Mouse (Mus musculus): ENCODE results near the gene Tnnt2. TPM values are rescaled to one million over a fixed set of nuclear protein-coding genes. Genes with fewer than 3 reads are reported as not detected.

The Tnnt2 gene
- polyA plus RNA-seq, 2 experiments from 2014 or later: 0.83 to 1.4 TPM

DNA sequence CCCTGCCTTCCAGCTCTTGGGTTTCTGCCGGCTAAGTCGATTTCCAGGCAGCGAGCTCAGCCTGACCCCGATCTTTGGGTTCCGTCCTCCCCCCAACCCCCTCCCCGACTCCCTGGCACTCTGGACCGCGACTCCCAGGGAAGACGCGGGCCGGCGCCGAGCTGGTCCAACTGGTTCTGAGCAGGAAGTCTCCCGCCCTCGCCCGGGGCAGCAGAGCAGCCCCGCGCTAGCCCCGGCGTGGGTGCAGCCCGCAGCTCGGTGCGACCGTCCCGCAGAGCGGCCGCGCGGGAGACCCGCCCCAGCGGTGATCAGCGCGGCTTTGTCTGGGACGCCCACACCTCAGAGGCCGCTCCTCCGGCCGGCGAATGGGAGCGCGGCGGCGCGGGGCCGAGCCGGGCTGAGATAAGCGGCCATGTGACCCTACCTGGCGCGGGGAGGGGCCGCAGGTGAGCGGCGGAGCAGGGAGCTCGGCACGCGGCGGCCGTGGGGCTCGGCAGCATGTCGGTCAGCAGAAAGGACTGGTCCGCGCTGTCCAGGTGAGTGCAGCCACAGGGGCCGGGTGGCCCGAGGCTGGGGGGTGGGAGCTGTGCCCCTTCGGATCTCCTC, 17.6 kb upstream of the Tnnt2 start, which contains the start of gene Lad1:
Gene Lad1, plus strand, starts transcription at position 118 of the 606 bp plus-strand sequence.
- ATAC-seq: peak; percentile 32

DNA sequence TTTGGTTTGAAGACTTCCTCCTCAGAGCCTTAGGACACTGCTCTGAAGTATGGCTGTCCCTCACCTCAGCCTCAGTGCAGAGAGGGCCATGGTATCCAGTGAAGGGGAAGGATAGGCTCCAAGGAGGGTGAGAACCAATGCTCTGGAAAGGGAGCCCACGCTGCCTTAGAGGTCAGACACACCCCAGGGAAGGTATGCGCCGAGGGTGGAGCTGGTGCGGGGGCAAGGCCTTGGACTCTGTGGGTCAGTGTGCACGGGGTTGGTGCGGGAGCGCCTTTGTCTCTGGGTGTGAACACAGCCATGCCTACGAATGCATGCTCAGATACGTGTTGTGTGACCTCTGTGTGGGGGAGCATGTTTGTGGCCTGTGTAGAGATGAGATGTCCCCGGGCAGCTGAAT, 16.1 kb upstream of the Tnnt2 start:
- no peak for ATAC-seq

DNA sequence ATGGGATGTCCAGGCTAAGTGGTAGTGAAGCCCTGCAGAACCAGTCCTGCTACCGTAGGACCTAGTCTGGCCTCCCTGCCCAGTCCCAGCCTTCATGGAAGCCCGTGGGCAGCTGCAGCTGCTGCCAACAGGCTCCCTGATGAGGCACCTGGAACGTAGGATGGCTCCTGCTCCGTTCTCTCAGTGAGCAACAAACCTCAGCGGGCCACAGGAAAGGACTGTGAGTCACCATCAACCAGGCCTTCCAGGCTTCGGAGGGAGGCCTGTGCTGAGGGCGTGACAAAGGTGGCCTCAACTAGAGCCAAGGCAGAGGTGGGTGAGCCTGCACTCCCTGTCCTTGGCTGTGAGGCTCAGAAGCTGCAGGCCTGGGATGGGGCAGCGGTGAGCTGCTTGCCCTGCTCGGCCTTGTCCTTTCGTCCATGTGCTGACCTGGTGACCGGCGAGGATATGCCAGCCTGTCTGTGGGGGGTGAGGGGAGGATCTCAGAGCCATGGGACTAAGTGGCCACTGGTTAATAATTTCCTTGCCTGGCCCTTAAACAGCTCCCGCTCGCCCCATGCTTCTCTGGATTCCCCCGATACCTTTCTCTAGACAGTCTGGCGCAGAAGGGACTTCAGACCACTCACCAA, 15.3 kb upstream of the Tnnt2 start:
- no peak for ATAC-seq

DNA sequence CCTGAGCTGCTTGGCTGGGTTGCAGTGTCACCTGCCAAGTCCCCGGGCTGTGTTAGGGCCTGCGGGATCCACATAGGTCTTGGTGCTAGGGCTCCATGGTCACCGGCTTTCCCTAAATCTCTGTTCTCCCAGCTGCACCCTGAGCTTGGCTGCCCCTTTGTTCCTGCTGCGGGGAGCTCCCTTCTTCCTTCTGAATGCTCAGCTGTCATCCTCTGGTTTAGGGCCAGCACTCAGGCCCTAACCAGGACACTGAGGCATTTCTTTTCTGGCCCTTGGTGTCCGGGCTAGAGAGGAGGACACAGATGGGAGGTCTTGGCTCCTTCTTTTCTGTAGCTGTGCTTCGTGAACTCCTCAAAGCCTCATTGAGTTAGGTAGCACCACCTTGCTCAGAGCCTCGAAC, 14.4 kb upstream of the Tnnt2 start:
- ATAC-seq: no peak

DNA sequence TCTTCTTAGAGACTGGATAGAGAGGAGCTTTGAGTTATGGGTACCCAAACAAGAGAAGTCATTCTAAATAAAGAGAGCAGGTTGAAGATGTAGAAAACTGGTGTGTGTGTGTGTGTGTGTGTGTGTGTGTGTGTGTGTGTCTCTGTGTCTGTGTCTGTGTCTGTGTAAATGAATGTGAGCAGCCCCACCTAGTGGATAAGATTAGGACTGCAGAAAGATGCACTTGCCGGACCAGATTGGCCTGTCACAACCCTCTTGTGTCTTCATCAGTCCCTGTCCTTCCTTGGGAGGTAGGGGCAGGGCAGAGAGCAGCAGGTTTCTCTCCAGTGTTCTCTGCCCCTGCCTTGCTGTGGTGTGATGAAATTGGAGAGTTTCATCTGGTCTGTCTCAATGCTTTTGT, 7.2 kb upstream of the Tnnt2 start:
- peak; percentile 71 for ATAC-seq

DNA sequence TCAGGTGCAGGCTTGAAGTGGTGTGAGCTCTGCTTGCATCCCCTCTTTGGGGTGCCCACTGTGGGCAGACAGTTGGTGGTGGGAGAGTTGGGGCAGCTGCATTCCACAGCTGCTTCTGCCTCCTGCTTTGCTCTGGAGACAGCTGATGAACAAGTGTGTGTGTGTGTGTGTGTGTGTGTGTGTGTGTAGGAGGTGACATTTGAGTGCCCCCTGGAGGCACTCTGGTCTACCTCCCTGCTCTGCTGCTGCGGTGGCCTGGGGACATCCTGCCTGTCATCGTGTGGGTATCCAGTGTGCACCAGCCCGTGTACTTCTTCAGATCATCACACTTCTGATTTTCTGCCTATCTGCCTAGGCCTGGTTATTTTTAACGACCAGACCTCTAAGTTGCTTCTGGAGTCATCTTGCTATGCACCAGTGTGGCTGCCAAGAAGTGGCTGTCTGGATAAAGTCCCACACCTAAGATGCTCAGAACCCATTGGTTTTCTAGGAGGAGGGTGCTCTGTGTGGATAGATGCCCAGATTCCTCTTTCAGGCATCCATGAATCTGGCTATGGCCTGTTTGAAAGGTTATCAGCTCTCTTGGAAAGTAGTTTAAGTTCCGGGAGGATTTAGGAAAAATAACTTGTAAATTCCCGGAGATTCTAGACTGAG, 1.8 kb upstream of the Tnnt2 start:
- ATAC-seq: no peak

DNA sequence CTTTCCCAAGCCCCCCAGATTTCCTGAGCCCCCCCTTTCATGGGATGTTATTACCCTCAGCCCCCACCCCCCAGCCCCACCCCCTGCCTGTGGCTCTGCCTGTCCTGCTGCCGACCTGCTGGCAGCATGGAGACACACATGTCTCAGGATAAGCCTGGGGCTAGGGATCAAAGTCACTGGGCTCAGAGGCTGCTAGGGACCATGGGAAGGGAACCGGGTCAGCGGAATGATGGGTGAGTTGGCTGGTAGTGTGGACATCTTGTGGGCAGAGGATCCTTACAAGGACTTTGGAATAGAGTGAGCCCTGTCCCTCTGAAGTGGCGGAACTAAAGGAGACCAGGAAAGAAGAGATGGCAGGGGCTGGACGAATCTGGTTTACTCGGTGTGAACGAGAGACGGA, 1.2 kb upstream of the Tnnt2 start:
- no peak for ATAC-seq

DNA sequence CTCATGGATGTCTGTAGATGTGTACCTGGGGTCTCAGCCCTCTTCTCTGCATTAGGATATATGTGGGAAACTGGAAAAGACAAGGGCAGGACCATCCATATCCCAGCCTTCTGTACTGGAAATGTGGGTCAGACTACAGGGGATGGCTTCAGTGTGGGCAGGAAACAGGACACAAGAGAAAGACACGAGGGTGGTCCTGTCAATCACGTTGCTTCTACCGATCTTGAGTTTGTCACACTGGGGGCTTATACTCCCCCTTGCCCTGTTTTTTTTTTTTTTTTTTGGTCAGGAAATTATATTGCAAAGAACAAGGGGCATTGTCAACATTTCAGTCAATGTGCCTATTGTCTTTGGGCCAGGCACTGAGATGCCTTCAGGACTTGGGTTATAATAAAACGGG, 2.5 kb downstream of the Tnnt2 start:
- ATAC-seq: no peak

DNA sequence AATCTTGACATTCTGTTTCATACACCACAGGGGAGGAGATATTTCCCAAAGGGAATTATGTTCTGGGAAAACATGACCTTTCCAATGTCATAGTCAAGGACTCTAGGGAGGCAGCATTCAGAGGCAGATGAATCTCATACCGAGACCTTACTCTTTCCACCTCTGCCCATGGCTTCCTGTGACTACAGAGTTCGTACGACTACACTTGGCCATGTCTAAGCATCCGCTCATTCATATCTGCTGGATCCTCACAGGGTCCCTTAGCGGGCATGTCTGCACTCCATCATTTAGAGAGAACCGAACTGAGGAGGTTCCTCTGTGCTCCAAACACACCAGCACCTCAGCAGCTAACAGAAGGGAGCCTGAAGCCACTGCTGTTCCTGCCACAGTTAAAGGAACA, 2.9 kb downstream of the Tnnt2 start:
- ATAC-seq: no peak

DNA sequence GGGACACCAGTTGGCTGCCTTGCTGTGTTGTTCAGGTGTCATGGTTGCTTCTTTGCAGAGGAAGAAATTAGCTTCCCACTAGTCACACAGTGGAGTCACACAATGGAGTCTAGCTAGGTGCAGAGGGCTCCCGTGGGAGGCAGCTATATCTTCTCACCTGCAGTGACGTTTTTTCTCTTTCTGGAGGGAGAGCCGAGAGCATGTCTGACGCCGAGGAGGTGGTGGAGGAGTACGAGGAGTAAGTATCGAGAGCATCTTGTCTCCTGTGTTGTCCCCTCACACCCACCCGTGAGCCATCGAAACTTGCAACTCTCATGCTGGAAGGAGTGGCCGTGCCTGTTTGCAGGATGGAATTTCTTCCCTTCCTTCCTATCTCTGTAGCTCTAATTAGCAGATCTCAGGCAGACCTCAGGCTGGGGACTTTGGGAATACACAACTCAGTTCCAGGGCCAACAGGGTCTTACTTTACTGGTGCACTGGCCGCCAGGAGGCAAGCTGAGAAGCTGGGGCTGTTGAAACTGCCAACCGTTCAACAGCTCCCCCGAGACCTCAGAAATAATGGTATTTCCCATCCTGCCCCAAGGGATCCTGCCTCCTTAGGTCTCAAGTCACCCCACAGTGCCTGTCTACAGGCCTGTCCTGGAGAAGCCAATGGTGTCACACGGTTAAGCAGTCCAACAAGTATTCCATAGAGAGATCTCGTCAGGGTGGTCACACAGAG, 4.7 kb downstream of the Tnnt2 start:
- no peak for ATAC-seq

DNA sequence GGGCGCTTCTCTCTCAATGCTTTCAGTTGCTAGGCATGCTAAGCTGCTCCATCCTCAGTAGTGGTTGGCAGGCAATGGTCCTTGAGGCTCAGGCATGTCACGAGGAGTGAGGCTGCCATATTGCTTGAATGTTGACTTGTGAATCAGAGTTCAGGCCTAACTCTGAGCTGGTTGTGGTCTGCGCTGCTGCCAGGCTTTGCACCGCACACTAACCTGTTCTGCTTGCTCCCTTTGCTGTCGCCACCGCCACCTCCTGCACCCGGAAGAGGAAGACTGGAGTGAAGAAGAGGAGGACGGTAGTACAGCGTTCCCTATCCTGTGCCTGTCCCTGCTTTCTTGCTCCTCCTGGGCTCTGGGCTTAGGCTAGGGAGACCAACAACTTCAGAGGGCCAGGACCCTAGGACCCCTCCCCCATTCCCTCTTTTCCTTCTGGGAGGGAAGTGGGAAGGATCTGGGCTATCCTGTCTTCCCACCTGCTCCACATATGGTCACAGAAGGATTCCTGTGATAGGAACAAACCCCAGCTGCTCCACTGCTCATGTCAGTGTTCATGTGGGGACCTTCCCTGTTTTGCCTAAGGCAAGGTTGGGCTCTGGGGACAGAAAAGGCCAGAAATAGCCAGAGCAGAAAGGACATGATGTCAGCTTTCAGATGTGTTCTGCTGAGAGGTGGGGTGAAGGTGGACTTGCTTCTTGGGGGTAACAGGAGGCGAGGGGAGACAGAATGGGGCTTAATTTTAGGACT, 7.5 kb downstream of the Tnnt2 start:
- ATAC-seq: no peak

DNA sequence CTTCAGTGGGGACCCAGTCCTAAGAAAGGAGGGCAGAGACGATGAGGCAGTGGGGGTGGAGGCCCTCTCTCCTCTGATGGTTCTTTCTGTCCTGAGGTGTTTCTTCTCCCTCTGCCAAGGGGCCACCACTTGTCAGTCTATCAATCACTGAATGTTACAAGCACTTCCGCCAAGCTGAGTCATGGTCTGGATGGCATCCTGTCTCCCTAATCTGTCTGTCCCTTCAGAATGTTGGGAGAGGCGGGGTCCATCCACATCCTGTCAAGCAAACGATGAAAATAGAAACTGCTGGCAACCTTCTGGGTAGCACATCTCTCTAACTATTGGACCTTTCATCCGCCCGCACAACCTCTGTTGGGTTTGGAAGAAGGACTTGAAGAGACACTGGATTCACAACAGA, 8.3 kb downstream of the Tnnt2 start:
- no peak for ATAC-seq

DNA sequence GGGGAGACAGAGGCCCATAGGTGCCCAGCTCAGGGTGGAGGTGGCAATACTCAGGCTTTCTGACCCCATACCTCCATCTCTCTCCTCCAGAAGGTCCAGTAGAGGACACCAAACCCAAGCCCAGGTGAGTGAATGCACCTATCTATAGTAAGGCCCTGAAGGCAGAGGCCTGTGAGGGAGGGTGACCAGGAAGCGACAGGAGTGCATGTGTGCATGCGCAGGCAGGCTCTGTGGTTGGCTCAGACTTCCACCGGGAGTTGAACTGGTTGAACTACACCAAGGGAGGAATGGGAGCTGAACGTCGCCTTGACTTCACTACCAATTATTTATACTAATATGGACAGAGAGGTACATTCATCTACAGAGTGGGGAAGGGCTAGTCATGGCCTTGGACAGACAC, 10.5 kb downstream of the Tnnt2 start:
- no peak for ATAC-seq

DNA sequence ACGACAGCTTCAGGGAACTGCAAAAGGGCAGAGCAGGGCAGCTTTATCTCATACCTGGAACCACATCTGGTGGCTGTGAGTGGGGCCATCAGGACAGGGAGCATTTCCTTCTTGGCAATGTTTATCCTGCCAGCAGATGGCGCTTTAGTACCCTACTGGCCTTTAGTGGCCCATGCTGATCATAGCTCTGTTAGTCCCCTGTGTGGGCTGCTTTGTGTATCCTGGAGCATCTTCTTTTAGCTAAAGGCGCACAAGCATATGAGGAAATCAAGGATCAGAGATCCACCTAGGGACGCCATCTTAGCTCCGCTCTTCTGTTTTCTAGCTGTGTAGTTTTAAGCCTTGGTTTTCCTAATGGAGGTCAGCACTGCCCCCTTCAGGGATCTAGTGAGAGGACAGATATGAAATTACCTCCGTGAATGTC, 11.0 kb downstream of the Tnnt2 start:
- no peak for ATAC-seq

DNA sequence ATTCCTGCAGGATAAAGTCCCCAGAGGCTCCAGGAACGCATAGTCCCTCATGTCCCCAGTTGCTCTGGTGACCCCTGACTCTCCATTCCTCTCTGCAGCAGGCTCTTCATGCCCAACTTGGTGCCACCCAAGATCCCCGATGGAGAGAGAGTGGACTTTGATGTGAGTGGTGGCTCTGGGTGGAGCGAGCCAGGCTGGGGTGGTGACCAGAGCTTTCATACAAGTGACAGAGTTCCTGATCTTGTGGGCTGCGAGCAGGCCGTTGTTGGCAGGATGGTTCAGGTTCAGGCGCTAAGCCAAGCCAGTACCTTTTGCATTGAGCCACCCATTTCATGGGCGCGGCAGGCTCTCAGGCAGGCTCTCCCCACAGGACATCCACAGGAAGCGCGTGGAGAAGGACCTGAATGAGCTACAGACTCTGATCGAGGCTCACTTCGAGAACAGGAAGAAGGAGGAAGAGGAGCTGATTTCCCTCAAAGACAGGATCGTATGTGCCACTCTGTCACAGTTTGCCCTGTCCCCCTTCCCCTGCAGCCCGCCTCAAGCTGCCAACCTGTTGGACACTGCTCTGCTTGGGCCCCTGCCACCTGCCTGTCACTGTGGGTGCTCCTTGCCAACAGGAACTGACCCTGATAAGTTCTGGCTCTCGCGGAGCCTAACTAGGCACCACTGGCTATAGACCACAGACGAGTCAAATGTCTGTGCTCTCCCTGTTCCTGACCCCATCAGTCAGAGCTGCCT, 11.6 kb downstream of the Tnnt2 start:
- no peak for ATAC-seq

DNA sequence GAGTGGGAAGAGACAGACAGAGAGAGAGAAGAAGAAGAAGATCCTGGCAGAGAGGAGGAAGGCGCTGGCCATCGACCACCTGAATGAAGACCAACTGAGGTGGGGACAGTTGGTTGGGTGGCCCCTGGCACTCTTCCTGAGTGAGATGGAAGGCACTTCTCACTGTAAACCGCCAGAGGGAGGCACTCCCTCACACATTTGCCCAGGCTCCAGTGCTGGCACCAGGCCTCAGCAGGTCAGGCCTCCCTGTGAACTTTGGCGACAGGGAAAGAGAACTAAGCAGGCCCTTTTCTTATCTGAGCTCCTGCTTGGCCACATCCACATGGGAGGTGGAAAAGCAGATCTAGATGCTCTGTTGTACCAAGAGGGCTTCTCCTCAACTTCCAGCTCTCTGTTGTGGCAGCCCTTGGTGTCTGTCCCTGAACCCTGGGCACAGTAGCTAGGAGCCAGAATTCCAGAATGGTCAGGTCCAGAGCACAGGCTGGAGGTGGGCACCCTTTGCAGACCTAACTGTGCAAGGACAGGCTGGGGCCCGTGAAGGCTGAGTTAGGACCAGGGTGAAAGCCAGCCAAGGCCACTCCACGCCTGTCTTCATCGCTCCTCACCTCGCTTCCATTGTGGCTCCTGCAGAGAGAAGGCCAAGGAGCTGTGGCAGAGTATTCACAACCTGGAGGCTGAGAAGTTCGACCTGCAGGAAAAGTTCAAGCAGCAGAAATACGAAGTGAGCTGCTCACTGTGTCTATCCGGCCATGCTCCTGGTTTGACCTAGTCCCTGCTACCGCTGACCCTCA, 14.8 kb downstream of the Tnnt2 start:
- ATAC-seq: no peak

DNA sequence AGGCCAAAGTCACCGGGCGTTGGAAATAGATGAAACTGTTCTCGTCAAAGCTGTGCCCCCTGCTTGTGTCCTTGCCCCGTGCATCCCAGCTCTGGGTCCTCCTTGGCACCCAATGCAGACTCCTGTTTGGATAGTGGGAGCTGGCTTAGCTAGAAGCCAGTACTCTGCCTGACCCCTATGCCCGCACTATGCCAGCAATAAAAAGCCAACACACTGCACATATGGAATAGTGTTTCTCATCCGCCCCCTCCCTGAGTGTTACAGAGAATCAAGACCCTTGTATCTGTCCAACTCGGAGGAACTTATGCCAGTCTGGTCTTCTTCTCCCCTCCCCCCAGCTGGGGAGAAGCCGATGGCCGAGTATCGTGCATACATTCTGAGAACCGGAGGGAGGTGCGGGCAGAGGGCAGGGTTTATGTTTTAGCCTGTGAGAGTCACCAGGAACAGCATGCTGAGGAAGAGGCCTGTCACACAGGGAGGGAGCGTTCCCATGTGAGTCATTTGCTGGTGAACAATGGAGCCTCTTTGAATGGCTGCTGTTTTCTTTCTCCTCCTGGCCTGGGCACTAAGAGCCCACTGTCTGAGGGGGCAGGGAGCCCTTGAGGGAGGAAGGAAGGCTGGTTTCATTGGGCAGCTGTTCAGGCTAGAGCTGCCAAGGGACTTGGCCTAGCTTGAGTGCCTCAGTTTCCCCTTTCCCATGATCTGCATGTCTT, 16.0 kb downstream of the Tnnt2 start:
- no peak for ATAC-seq

DNA sequence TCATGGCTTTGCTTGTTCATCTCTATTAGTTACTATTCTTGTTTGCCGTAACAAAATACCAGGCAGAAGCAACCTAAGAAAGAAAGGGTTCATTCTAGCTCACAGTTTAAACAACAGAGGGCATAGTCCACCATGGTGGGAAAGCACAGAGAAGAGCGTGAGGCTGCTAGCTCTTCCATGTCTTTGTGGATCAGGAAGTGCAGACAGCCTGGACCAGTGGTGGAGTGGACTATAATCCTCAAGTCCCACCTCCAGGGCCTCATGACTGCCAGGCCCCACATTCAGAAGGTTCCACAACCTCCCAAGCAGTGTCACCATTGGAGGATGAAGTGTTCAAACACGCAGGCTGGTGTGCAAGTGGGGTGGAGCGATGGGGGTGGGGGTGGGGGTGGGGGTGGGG, 17.0 kb downstream of the Tnnt2 start:
- no peak for ATAC-seq

DNA sequence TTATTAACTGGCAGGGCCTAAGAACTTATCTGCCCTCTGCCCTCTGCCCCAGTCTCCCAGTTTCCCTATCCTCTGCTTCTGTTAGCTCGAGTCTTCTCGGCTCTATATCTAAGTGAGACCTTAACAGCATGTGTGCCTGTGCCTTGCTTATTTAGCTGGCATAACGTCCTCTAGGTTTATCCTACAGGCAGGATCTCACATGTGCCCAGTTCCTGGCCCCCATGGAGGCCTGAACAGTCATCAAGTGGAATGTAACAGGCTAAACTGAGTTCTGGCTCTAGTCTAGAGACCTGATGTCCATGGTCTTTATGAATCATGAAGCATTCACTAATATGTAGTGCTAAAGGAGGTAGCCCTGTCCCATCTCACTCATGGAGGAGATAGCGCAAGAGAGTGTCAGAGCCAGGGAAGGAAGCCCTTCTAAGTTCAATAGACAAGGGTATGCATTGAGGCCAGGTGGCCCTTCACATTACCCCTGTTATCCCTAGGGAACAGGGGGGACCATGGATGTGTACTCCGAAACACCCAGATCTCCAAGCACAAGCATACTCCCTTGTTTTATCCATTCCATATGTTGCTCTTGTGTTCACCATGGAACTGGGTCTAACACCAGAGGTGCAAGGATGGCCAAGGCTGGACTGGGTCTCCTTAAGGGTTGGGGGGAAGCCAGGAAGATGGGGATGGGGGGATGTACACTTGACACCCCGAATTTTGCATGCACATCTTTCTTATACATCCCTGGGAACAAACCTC, 18.6 kb downstream of the Tnnt2 start:
- no peak for ATAC-seq

DNA sequence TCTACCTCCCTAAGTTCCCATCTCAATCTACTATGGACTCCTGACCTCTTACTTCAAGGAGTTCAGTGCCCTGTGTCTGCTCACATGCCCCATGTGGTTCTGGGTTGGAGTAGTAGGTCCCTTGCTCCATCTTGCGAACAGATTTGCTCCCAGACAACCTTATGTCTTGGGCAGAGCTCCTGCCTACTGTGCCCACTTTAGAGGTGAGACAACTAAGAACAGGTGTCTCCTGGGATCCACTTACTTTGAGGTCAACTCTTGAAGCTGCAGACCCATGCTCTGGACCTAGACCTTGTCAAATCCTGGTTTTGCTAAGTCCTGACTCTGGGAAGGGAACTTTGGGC, 19.2 kb downstream of the Tnnt2 start:
- no peak for ATAC-seq
